Mouse (Mus musculus): ENCODE results near the gene Sertad2. TPM values are rescaled to one million over a fixed set of nuclear protein-coding genes. Genes with fewer than 3 reads are reported as not detected.

Sertad2 gene
- polyA plus RNA-seq, 1 experiment from 2014 or later, result 36.0 TPM

GRCm38 (mm10) chr11:20531992-20532881, 10.8 kb upstream of the Sertad2 start:
- peak; percentile 87 for DNase-seq (ENCODE audit: low spot score)
- Histone ChIP-seq H3K4me2 (ENCODE audit: low read length) (peak overlapping the region; percentile 80), H3K9me3 (replicated peaks; ENCODE audit: low read length) (no peaks in the 10 kb centered on the region), H3K27ac (peak overlapping the region; percentile 70), H3K36me3 (ENCODE audit: insufficient read depth, low read length) (no peaks in the 10 kb centered on the region), H3K4me3 (replicated peaks; ENCODE audit: low read depth, low read length) (peak overlapping the region; percentile 56), H3K27me3 (ENCODE audit: insufficient read depth, low read length) (no peaks in the 10 kb centered on the region), H3K4me1 (replicated peaks; ENCODE audit: insufficient read depth, low read length) (0 out of 2 replicates have a peak, but pooled peaks cover 4% of the 10 kb centered on the region), H3K9ac (ENCODE audit: low read depth, low read length) (peak overlapping the region; percentile 61)
- TF ChIP-seq CTCF (IDR thresholded peaks at IDR 0.05; ENCODE audit: low read depth), result peak; percentile 38; the same call in 1 of the 2 replicates
- WGBS, result under 1% methylated on average over 42 of the region's 42 CpGs
- ATAC-seq (replicated peaks; ENCODE audit: low FRiP score, low read depth), result peak; percentile 81

DNA sequence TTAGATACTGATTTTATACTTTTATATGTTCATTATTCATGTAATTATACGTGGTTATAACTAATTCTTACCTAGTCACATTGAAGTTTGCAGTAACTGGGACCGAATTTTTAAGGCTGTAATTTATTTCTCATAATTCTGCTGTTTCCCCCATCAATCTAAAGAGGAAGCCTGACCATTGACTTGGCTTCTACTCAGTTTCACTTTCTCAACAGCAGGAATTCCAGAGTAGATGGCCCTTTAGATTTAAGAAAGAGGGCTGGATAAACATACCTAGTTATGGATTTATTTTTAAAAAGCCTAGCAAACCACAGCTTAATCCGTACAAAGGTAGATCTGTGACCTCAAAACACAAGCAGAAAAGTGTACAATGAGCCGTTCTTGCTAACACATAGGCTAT, 9.8 kb upstream of the Sertad2 start:
- no peaks in the 10 kb centered on the region for H3K9me3 ChIP-seq (replicated peaks; ENCODE audit: low read length)
- no peak overlapping the region for H3K27ac ChIP-seq
- H3K9ac ChIP-seq (ENCODE audit: low read depth, low read length), result no peak overlapping the region
- H3K36me3 ChIP-seq (ENCODE audit: insufficient read depth, low read length), result no peaks in the 10 kb centered on the region
- ATAC-seq (replicated peaks; ENCODE audit: low FRiP score, low read depth) (no peak), DNase-seq (ENCODE audit: low spot score) (peak; percentile 35)
- 0 out of 2 replicates have a peak, but pooled peaks cover 4% of the 10 kb centered on the region for H3K4me1 ChIP-seq (replicated peaks; ENCODE audit: insufficient read depth, low read length)
- no peaks in the 10 kb centered on the region for H3K27me3 ChIP-seq (ENCODE audit: insufficient read depth, low read length)
- TF ChIP-seq CTCF (IDR thresholded peaks at IDR 0.05; ENCODE audit: low read depth), result no peak
- H3K4me2 ChIP-seq (ENCODE audit: low read length), result no peak overlapping the region
- H3K4me3 ChIP-seq (replicated peaks; ENCODE audit: low read depth, low read length), result no peak overlapping the region
- WGBS, result 71% methylated on average over 4 of the region's 4 CpGs

DNA sequence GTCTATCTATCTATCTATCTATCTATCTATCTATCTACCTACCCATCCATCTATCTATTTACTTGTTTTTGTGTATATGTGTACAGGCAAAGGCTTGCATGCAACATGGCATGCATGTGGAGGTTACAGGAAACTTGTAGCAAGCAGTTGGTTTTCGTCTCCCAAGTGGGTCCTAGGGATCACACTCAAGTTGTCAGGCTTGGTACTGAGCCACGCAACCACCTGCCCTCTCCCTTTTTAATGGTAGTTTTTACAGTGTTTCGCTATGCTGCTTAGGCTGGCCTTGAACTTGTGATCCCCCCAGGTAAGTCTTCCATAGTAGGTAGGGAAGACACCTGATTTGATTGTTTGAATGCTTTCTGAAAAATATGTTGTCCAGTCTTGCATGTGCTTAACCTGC, 5.8 kb upstream of the Sertad2 start:
- no peak overlapping the region for H3K4me2 ChIP-seq (ENCODE audit: low read length)
- WGBS, result 86% methylated on average over 3 of the region's 3 CpGs
- TF ChIP-seq CTCF (IDR thresholded peaks at IDR 0.05; ENCODE audit: low read depth), result no peak
- H3K36me3 ChIP-seq (ENCODE audit: insufficient read depth, low read length), result no peaks in the 10 kb centered on the region
- no peak overlapping the region for H3K27ac ChIP-seq
- no peaks in the 10 kb centered on the region for H3K9me3 ChIP-seq (replicated peaks; ENCODE audit: low read length)
- H3K4me1 ChIP-seq (replicated peaks; ENCODE audit: insufficient read depth, low read length), result 0 out of 2 replicates have a peak, but pooled peaks cover 4% of the 10 kb centered on the region
- ATAC-seq (replicated peaks; ENCODE audit: low FRiP score, low read depth) (no peak), DNase-seq (ENCODE audit: low spot score) (no peak)
- no peak overlapping the region for H3K4me3 ChIP-seq (replicated peaks; ENCODE audit: low read depth, low read length)
- H3K9ac ChIP-seq (ENCODE audit: low read depth, low read length), result no peak overlapping the region
- H3K27me3 ChIP-seq (ENCODE audit: insufficient read depth, low read length), result no peaks in the 10 kb centered on the region

- no peaks in the 10 kb centered on the region for H3K9me3 ChIP-seq (replicated peaks; ENCODE audit: low read length)
- TF ChIP-seq CTCF (IDR thresholded peaks at IDR 0.05; ENCODE audit: low read depth), result no peak
- WGBS, result 85% methylated on average over 3 of the region's 3 CpGs
- no peaks in the 10 kb centered on the region for H3K27me3 ChIP-seq (ENCODE audit: insufficient read depth, low read length)
- H3K4me3 ChIP-seq (replicated peaks; ENCODE audit: low read depth, low read length), result no peak overlapping the region
- no peak overlapping the region for H3K4me2 ChIP-seq (ENCODE audit: low read length)
- DNase-seq (ENCODE audit: low spot score) (no peak), ATAC-seq (replicated peaks; ENCODE audit: low FRiP score, low read depth) (no peak)
- H3K4me1 ChIP-seq (replicated peaks; ENCODE audit: insufficient read depth, low read length), result no peaks in the 10 kb centered on the region
- H3K36me3 ChIP-seq (ENCODE audit: insufficient read depth, low read length), result no peaks in the 10 kb centered on the region
- H3K9ac ChIP-seq (ENCODE audit: low read depth, low read length), result no peak overlapping the region
- no peak overlapping the region for H3K27ac ChIP-seq
Measured at GRCm38 (mm10) chr11:20538496-20538895, 4.6 kb upstream of the Sertad2 start.

GRCm38 (mm10) chr11:20541280-20541679, 1.8 kb upstream of the Sertad2 start:
- Histone ChIP-seq H3K9ac (ENCODE audit: low read depth, low read length) (no peak overlapping the region), H3K4me3 (replicated peaks; ENCODE audit: low read depth, low read length) (no peak overlapping the region), H3K27me3 (ENCODE audit: insufficient read depth, low read length) (no peaks in the 10 kb centered on the region), H3K4me2 (ENCODE audit: low read length) (no peak overlapping the region), H3K36me3 (ENCODE audit: insufficient read depth, low read length) (no peaks in the 10 kb centered on the region), H3K9me3 (replicated peaks; ENCODE audit: low read length) (no peaks in the 10 kb centered on the region), H3K4me1 (replicated peaks; ENCODE audit: insufficient read depth, low read length) (no peaks in the 10 kb centered on the region), H3K27ac (no peak overlapping the region)
- no peak for TF ChIP-seq CTCF (IDR thresholded peaks at IDR 0.05; ENCODE audit: low read depth)
- WGBS, result 79% methylated on average over 3 of the region's 3 CpGs
- no peak for DNase-seq (ENCODE audit: low spot score)
- ATAC-seq (replicated peaks; ENCODE audit: low FRiP score, low read depth), result no peak

- Histone ChIP-seq H3K27ac (peak overlapping the region; percentile 77), H3K9ac (ENCODE audit: low read depth, low read length) (peak overlapping the region; percentile 57; the same call in 1 of the 2 replicates), H3K4me1 (replicated peaks; ENCODE audit: insufficient read depth, low read length) (no peaks in the 10 kb centered on the region), H3K4me2 (ENCODE audit: low read length) (peak overlapping the region; percentile 83), H3K9me3 (replicated peaks; ENCODE audit: low read length) (no peaks in the 10 kb centered on the region), H3K4me3 (replicated peaks; ENCODE audit: low read depth, low read length) (peak overlapping the region; percentile 88), H3K27me3 (ENCODE audit: insufficient read depth, low read length) (no peaks in the 10 kb centered on the region), H3K36me3 (ENCODE audit: insufficient read depth, low read length) (no peaks in the 10 kb centered on the region)
- DNase-seq (ENCODE audit: low spot score) (no peak), ATAC-seq (replicated peaks; ENCODE audit: low FRiP score, low read depth) (no peak)
- WGBS, result under 1% methylated on average over 21 of the region's 29 CpGs
- no peak for TF ChIP-seq CTCF (IDR thresholded peaks at IDR 0.05; ENCODE audit: low read depth)
Measured at GRCm38 (mm10) chr11:20541995-20542637, 937 bp upstream of the Sertad2 start.
